Mouse (Mus musculus) CH12F3 (cell line): ENCODE measurements around the gene Bin2.

Source experiments
- in situ Hi-C: fragments of 300-500 bp; cut with MboI; formaldehyde crosslinking; loops from 2 replicates; pipeline ENCODE4 v1.14.3; 2020; ENCODE audit warnings: low sequenced_read_pairs

Bin2 gene

GRCm38 (mm10) chr15:100684450-100684849 lies 15.1 kb upstream of the Bin2 start:
- in situ Hi-C loops = loop anchor here (25.0 kb wide), 1 partner anchor 147 kb away; no protein-coding TSS in a partner anchor

- in situ Hi-C loops = loop anchor here (25.0 kb wide), 1 partner anchor 146 kb away; no protein-coding TSS in a partner anchor
Observed at GRCm38 (mm10) chr15:100683041-100683440, 13.7 kb upstream of the Bin2 start.

- in situ Hi-C loops = loop anchor here (25.0 kb wide), 1 partner anchor 144 kb away; no protein-coding TSS in a partner anchor
Observed at GRCm38 (mm10) chr15:100681770-100682169, 12.4 kb upstream of the Bin2 start.

- in situ Hi-C loops = loop anchor here (25.0 kb wide), 1 partner anchor 143 kb away; no protein-coding TSS in a partner anchor
Observed at GRCm38 (mm10) chr15:100680381-100680780, 11.0 kb upstream of the Bin2 start.

- in situ Hi-C loops = loop anchor here (25.0 kb wide), 1 partner anchor 142 kb away; no protein-coding TSS in a partner anchor
Observed at GRCm38 (mm10) chr15:100679005-100679404, 9.7 kb upstream of the Bin2 start.

- in situ Hi-C loops = loop anchor here (25.0 kb wide), 1 partner anchor 141 kb away; no protein-coding TSS in a partner anchor
Observed at GRCm38 (mm10) chr15:100678581-100678980, 9.2 kb upstream of the Bin2 start.

GRCm38 (mm10) chr15:100677675-100678074 lies 8.3 kb upstream of the Bin2 start:
- in situ Hi-C loops = loop anchor here (25.0 kb wide), 1 partner anchor 140 kb away; no protein-coding TSS in a partner anchor

GRCm38 (mm10) chr15:100676521-100676920 lies 7.2 kb upstream of the Bin2 start:
- in situ Hi-C loops = loop anchor here (25.0 kb wide), 1 partner anchor 139 kb away; no protein-coding TSS in a partner anchor

- in situ Hi-C loops = loop anchor here (25.0 kb wide), 1 partner anchor 138 kb away; no protein-coding TSS in a partner anchor
Observed at GRCm38 (mm10) chr15:100675486-100675885, 6.1 kb upstream of the Bin2 start.

- in situ Hi-C loops = no loop called here
Observed at GRCm38 (mm10) chr15:100674566-100674965, 5.2 kb upstream of the Bin2 start.

GRCm38 (mm10) chr15:100673585-100674391 lies 4.4 kb upstream of the Bin2 start:
- in situ Hi-C loops = no loop called here

- in situ Hi-C loops = no loop called here
Observed at GRCm38 (mm10) chr15:100670833-100671232, 1.5 kb upstream of the Bin2 start.

GRCm38 (mm10) chr15:100670004-100670403 lies 651 bp upstream of the Bin2 start:
- in situ Hi-C loops = no loop called here

GRCm38 (mm10) chr15:100667871-100668545 lies 1.3 kb downstream of the Bin2 start:
- in situ Hi-C loops = no loop called here

GRCm38 (mm10) chr15:100667420-100667819 lies 1.9 kb downstream of the Bin2 start:
- in situ Hi-C loops = no loop called here

GRCm38 (mm10) chr15:100666851-100667250 lies 2.5 kb downstream of the Bin2 start:
- in situ Hi-C loops = no loop called here

GRCm38 (mm10) chr15:100666219-100666696 lies 3.1 kb downstream of the Bin2 start:
- in situ Hi-C loops = no loop called here

- in situ Hi-C loops = no loop called here
Observed at GRCm38 (mm10) chr15:100665411-100666218, 3.7 kb downstream of the Bin2 start.

GRCm38 (mm10) chr15:100664813-100665274 lies 4.5 kb downstream of the Bin2 start:
- in situ Hi-C loops = no loop called here

- in situ Hi-C loops = no loop called here
Observed at GRCm38 (mm10) chr15:100660805-100661204, 8.5 kb downstream of the Bin2 start.
